Mouse (Mus musculus) adrenal gland, adult 8-10 months (tissue): ENCODE results near the gene Suv39h2. TPM values are rescaled to one million over a fixed set of nuclear protein-coding genes. Genes with fewer than 3 reads are reported as not detected.

Source experiments
- DNase-seq: peaks from one replicate; pipeline ENCODE4 v3.0.0; 2022
- total RNA-seq, 4 experiments: library from RNA; stranded (reverse); gene quantifications; 2 replicates each; pipeline ENCODE4 v1.2.4; 2022

Suv39h2 gene
- total RNA-seq, 4 experiments from 2014 or later = 1.4 to 2.0 (median 1.6) TPM

GRCm38 (mm10) chr2:3422548-3422947 is 52.3 kb downstream of the Suv39h2 start, which contains the start of gene Meig1:
Gene Meig1, minus strand, starts transcription at chr2:3422648.
- no peak for DNase-seq

- DNase-seq = no peak
Measured at GRCm38 (mm10) chr2:3420157-3420556, 54.7 kb downstream of the Suv39h2 start.

DNA sequence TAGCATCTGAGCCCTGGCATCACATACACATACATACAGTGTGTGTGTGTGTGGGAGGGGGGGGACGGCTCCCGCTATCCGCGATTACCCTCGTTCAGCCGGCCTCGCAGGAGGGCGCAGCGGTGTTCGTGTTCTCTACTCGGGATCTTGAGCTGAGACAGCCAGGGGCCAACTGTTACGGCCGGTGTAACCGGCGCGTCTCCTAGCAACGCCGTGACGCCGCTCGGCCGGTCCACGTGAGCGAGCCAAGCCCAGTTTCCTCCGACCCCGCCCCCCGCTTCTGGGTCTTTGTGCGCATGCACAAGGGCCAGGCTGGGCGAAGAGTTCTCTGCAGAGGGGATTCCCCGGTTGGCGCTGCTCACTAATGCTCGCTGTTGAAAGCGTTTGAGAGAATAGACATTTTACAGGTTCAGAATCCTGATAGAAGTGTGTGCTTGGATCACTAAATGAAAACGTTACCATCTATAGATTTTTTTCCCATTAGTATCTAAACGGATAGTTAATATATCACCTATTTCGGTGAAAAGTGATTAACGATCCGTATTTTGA is 55.9 kb downstream of the Suv39h2 start:
- DNase-seq = peak; percentile 95

GRCm38 (mm10) chr2:3415676-3416075 is 59.2 kb downstream of the Suv39h2 start:
- DNase-seq = no peak

GRCm38 (mm10) chr2:3414241-3414640 is 60.6 kb downstream of the Suv39h2 start:
- DNase-seq = peak; percentile 29

- no peak for DNase-seq
Measured at GRCm38 (mm10) chr2:3407756-3408155, 67.1 kb downstream of the Suv39h2 start.

GRCm38 (mm10) chr2:3405981-3406380 is 68.8 kb downstream of the Suv39h2 start:
- DNase-seq = no peak

Other genes starting within 250 kb of the Suv39h2 start
- gene Nmt2, start 190.8 kb downstream of the Suv39h2 start, total RNA-seq = 10 to 100 TPM; 45.2 to 72.2 (median 59.7) TPM
- gene Rpp38, start 142.4 kb downstream of the Suv39h2 start, total RNA-seq = 10 to 100 TPM; 10.6 to 13.3 (median 11.8) TPM
- not detected for gene Acbd7, start 138.9 kb downstream of the Suv39h2 start, total RNA-seq
- under 1 TPM; 0.19 to 0.58 (median 0.28) TPM for gene Olah, start 77.8 kb downstream of the Suv39h2 start, total RNA-seq
- gene Meig1, start 52.4 kb downstream of the Suv39h2 start, total RNA-seq = under 1 TPM in 2 of 4 experiments, not detected in 2; 0.75 to 0.87 TPM
- gene Dclre1c, start 50.9 kb downstream of the Suv39h2 start, total RNA-seq = 10 to 100 TPM in 3 of 4 experiments, 1 to 10 TPM in 1; 9.0 to 16.1 (median 11.0) TPM
- gene Gm45902, start 37.8 kb upstream of the Suv39h2 start, total RNA-seq = 1 to 10 TPM; 2.4 to 4.3 (median 3.6) TPM
- gene Hspa14, start 37.8 kb upstream of the Suv39h2 start, total RNA-seq = 10 to 100 TPM; 35.4 to 53.3 (median 45.4) TPM
- gene Cdnf, start 38.0 kb upstream of the Suv39h2 start, total RNA-seq = 1 to 10 TPM; 2.6 to 6.2 (median 4.0) TPM
- 10 to 100 TPM in 3 of 4 experiments, 1 to 10 TPM in 1; 9.5 to 20.1 (median 14.6) TPM for gene Fam107b, start 95.5 kb upstream of the Suv39h2 start, total RNA-seq